Mouse (Mus musculus): Measurements from ENCODE around the gene Mybpc2. TPM values are rescaled to one million over a fixed set of nuclear protein-coding genes. Genes with fewer than 3 reads are reported as not detected.
A peak's percentile ranks its signal among the peaks of the same experiment; 100 is the strongest.

The Mybpc2 gene
- total and polyA plus RNA-seq, 2 experiments from 2014 or later: 0.25 to 0.47 TPM

- TF ChIP-seq CTCF (IDR thresholded peaks at IDR 0.05; ENCODE audit: low read depth): no peak
- Histone ChIP-seq H3K27ac (no peak overlapping the region), H3K4me3 (ENCODE audit: low read length) (peak overlapping the region; percentile 51), H3K27me3 (ENCODE audit: insufficient read depth, low read length) (no peaks in the 10 kb centered on the region), H3K4me1 (ENCODE audit: insufficient read depth, low read length) (peaks cover 8% of the 10 kb centered on the region), H3K9ac (replicated peaks; ENCODE audit: low read length) (peak overlapping the region; percentile 45; the same call in 1 of the 2 replicates), H3K4me2 (ENCODE audit: low read depth, low read length) (peak overlapping the region; percentile 96), H3K36me3 (ENCODE audit: insufficient read depth, low read length) (peaks cover 19% of the 10 kb centered on the region), H3K9me3 (ENCODE audit: low read length) (no peaks in the 10 kb centered on the region)
- no peak for DNase-seq (ENCODE audit: low spot score)
- 18% methylated on average over 5 of the region's 5 CpGs for WGBS
- ATAC-seq: no peak
These were observed 23.3 kb upstream of the Mybpc2 start for GRCm38 (mm10) chr7:44547725-44548124.

- H3K4me3 ChIP-seq (ENCODE audit: low read length): no peak overlapping the region
- H3K36me3 ChIP-seq (ENCODE audit: insufficient read depth, low read length): peaks cover 19% of the 10 kb centered on the region
- 95% methylated on average over 13 of the region's 13 CpGs for WGBS
- H3K4me2 ChIP-seq (ENCODE audit: low read depth, low read length): no peak overlapping the region; the same call in 1 of the 2 replicates
- no peak for TF ChIP-seq CTCF (IDR thresholded peaks at IDR 0.05; ENCODE audit: low read depth)
- DNase-seq (ENCODE audit: low spot score) (no peak), ATAC-seq (no peak)
- H3K4me1 ChIP-seq (ENCODE audit: insufficient read depth, low read length): peaks cover 8% of the 10 kb centered on the region; the same call in 1 of the 2 replicates
- no peak overlapping the region for H3K27ac ChIP-seq
- H3K27me3 ChIP-seq (ENCODE audit: insufficient read depth, low read length): no peaks in the 10 kb centered on the region
- H3K9ac ChIP-seq (replicated peaks; ENCODE audit: low read length): peak overlapping the region; percentile 45; the same call in 1 of the 2 replicates
- no peaks in the 10 kb centered on the region for H3K9me3 ChIP-seq (ENCODE audit: low read length)
These were observed 22.6 kb upstream of the Mybpc2 start for GRCm38 (mm10) chr7:44547041-44547440.

- TF ChIP-seq CTCF (IDR thresholded peaks at IDR 0.05; ENCODE audit: low read depth): no peak
- H3K27ac ChIP-seq: no peak overlapping the region
- WGBS: 96% methylated on average over 3 of the region's 3 CpGs
- ATAC-seq (no peak), DNase-seq (ENCODE audit: low spot score) (no peak)
- no peak overlapping the region for H3K4me2 ChIP-seq (ENCODE audit: low read depth, low read length)
- H3K4me3 ChIP-seq (ENCODE audit: low read length): no peak overlapping the region
- H3K9me3 ChIP-seq (ENCODE audit: low read length): no peaks in the 10 kb centered on the region
- peaks cover 8% of the 10 kb centered on the region; the same call in 1 of the 2 replicates for H3K4me1 ChIP-seq (ENCODE audit: insufficient read depth, low read length)
- H3K9ac ChIP-seq (replicated peaks; ENCODE audit: low read length): no peak overlapping the region
- H3K36me3 ChIP-seq (ENCODE audit: insufficient read depth, low read length): peaks cover 11% of the 10 kb centered on the region
- H3K27me3 ChIP-seq (ENCODE audit: insufficient read depth, low read length): no peaks in the 10 kb centered on the region
These were observed 21.8 kb upstream of the Mybpc2 start for GRCm38 (mm10) chr7:44546274-44546673.

GRCm38 (mm10) chr7:44543071-44543470, 18.6 kb upstream of the Mybpc2 start:
- no peaks in the 10 kb centered on the region for H3K9me3 ChIP-seq (ENCODE audit: low read length)
- no peak for TF ChIP-seq CTCF (IDR thresholded peaks at IDR 0.05; ENCODE audit: low read depth)
- no peak overlapping the region for H3K9ac ChIP-seq (replicated peaks; ENCODE audit: low read length)
- ATAC-seq (no peak), DNase-seq (ENCODE audit: low spot score) (no peak)
- H3K27ac ChIP-seq: no peak overlapping the region
- H3K4me1 ChIP-seq (ENCODE audit: insufficient read depth, low read length): peaks cover 5% of the 10 kb centered on the region; the same call in 1 of the 2 replicates
- 82% methylated on average over 12 of the region's 12 CpGs for WGBS
- no peak overlapping the region for H3K4me3 ChIP-seq (ENCODE audit: low read length)
- H3K36me3 ChIP-seq (ENCODE audit: insufficient read depth, low read length): peaks cover 9% of the 10 kb centered on the region
- H3K27me3 ChIP-seq (ENCODE audit: insufficient read depth, low read length): no peaks in the 10 kb centered on the region
- no peak overlapping the region for H3K4me2 ChIP-seq (ENCODE audit: low read depth, low read length)

- no peak for TF ChIP-seq CTCF (IDR thresholded peaks at IDR 0.05; ENCODE audit: low read depth)
- Histone ChIP-seq H3K4me1 (ENCODE audit: insufficient read depth, low read length) (0 out of 2 replicates have a peak, but pooled peaks cover under 1% of the 10 kb centered on the region), H3K9me3 (ENCODE audit: low read length) (no peaks in the 10 kb centered on the region), H3K9ac (replicated peaks; ENCODE audit: low read length) (no peak overlapping the region), H3K4me3 (ENCODE audit: low read length) (no peak overlapping the region), H3K36me3 (ENCODE audit: insufficient read depth, low read length) (peaks cover 10% of the 10 kb centered on the region), H3K27me3 (ENCODE audit: insufficient read depth, low read length) (no peaks in the 10 kb centered on the region), H3K27ac (no peak overlapping the region), H3K4me2 (ENCODE audit: low read depth, low read length) (no peak overlapping the region)
- no peak for DNase-seq (ENCODE audit: low spot score)
- ATAC-seq: no peak
- WGBS: 91% methylated on average over 11 of the region's 11 CpGs
These were observed 18.1 kb upstream of the Mybpc2 start for GRCm38 (mm10) chr7:44542555-44542954.

GRCm38 (mm10) chr7:44538756-44539624, 14.5 kb upstream of the Mybpc2 start:
- H3K36me3 ChIP-seq (ENCODE audit: insufficient read depth, low read length): peaks cover 10% of the 10 kb centered on the region
- TF ChIP-seq CTCF (IDR thresholded peaks at IDR 0.05; ENCODE audit: low read depth): no peak
- H3K4me1 ChIP-seq (ENCODE audit: insufficient read depth, low read length): no peaks in the 10 kb centered on the region
- H3K27me3 ChIP-seq (ENCODE audit: insufficient read depth, low read length): no peaks in the 10 kb centered on the region
- no peak overlapping the region for H3K4me3 ChIP-seq (ENCODE audit: low read length)
- H3K9ac ChIP-seq (replicated peaks; ENCODE audit: low read length): no peak overlapping the region
- no peak overlapping the region for H3K27ac ChIP-seq
- no peak overlapping the region for H3K4me2 ChIP-seq (ENCODE audit: low read depth, low read length)
- H3K9me3 ChIP-seq (ENCODE audit: low read length): no peaks in the 10 kb centered on the region
- WGBS: 94% methylated on average over 41 of the region's 41 CpGs
- ATAC-seq (no peak), DNase-seq (ENCODE audit: low spot score) (no peak)

- no peak for TF ChIP-seq CTCF (IDR thresholded peaks at IDR 0.05; ENCODE audit: low read depth)
- DNase-seq (ENCODE audit: low spot score) (no peak), ATAC-seq (no peak)
- Histone ChIP-seq H3K36me3 (ENCODE audit: insufficient read depth, low read length) (peaks cover 10% of the 10 kb centered on the region), H3K9ac (replicated peaks; ENCODE audit: low read length) (no peak overlapping the region), H3K27ac (no peak overlapping the region), H3K9me3 (ENCODE audit: low read length) (no peaks in the 10 kb centered on the region), H3K4me2 (ENCODE audit: low read depth, low read length) (no peak overlapping the region), H3K27me3 (ENCODE audit: insufficient read depth, low read length) (no peaks in the 10 kb centered on the region), H3K4me1 (ENCODE audit: insufficient read depth, low read length) (no peaks in the 10 kb centered on the region), H3K4me3 (ENCODE audit: low read length) (no peak overlapping the region)
- WGBS: 74% methylated on average over 13 of the region's 13 CpGs
These were observed 13.0 kb upstream of the Mybpc2 start for GRCm38 (mm10) chr7:44537496-44537895.

Measured in hindbrain, postnatal 0 days (tissue).